Mouse (Mus musculus): Measurements from ENCODE around the gene Birc6. TPM values are rescaled to one million over a fixed set of nuclear protein-coding genes. Genes with fewer than 3 reads are reported as not detected.
"Not testable (repeated sequence)": the region's sequence is repeated elsewhere in the genome, so short reads cannot be mapped to it uniquely, and the experiment has no call there.

Gene Birc6
- polyA plus RNA-seq, 2 experiments: 21.9 to 28.3 TPM

- Histone ChIP-seq H3K4me3 (ENCODE audit: insufficient read depth in 1 of 2, low read depth in 2 of 2, low read length in 2 of 2) (no peak overlapping the region), H3K4me2 (ENCODE audit: low read depth) (no peak overlapping the region), H3K9ac (replicated peaks) (no peak overlapping the region), H3K36me3 (replicated peaks; ENCODE audit: control insufficient read depth, insufficient read depth, low read depth) (peaks cover 7% of the 10 kb centered on the region), H3K9me3 (ENCODE audit: control insufficient read depth, low read length) (no peaks in the 10 kb centered on the region), H3K27ac (no peak overlapping the region), H3K27me3 (ENCODE audit: control insufficient read depth, insufficient read depth, low read length) (no peaks in the 10 kb centered on the region), H3K4me1 (replicated peaks; ENCODE audit: control insufficient read depth in 2 of 2, insufficient read depth in 2 of 2, low read length in 1 of 2) (no peaks in the 10 kb centered on the region)
- 85% methylated on average over 3 of the region's 3 CpGs for WGBS (ENCODE audit: insufficient replicate concordance)
- DNase-seq (ENCODE audit: low read depth in 3 of 3, low spot score in 3 of 3) (no peak), ATAC-seq (ENCODE audit: insufficient read depth) (no peak)
- TF ChIP-seq EP300 (IDR thresholded peaks at IDR 0.05; ENCODE audit: low read depth) (no peak), CTCF (IDR thresholded peaks at IDR 0.05; ENCODE audit: low read depth) (no peak)
Measured at GRCm38 (mm10) chr17:74684927-74685326, 156.8 kb downstream of the Birc6 start.

DNA sequence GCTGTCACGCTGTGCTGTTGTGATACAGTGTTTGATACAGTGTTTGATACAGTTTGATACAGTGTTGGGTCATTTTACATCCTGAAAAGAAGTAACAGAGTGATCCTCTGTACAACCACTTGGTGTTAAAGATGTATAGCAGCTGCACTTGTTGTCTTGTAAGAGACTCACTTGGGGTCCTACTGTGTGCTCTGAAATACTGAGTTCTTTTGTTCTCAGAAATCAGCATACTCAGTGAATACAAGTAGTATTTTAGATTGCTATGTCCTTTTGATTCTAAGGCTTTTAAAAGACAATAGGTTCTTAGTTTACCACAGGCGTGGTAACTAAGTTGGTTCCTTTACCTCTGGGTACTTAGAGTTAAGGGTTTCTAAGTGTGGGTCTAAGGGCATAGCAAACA is 160.5 kb downstream of the Birc6 start:
- no peaks in the 10 kb centered on the region for H3K9me3 ChIP-seq (ENCODE audit: control insufficient read depth, low read length)
- peaks cover 36% of the 10 kb centered on the region for H3K36me3 ChIP-seq (replicated peaks; ENCODE audit: control insufficient read depth, insufficient read depth, low read depth)
- 85% methylated on average over 2 of the region's 2 CpGs for WGBS (ENCODE audit: insufficient replicate concordance)
- H3K4me3 ChIP-seq (ENCODE audit: insufficient read depth in 1 of 2, low read depth in 2 of 2, low read length in 2 of 2): no peak overlapping the region
- DNase-seq (ENCODE audit: low read depth in 3 of 3, low spot score in 3 of 3) (no peak), ATAC-seq (ENCODE audit: insufficient read depth) (no peak)
- TF ChIP-seq CTCF (IDR thresholded peaks at IDR 0.05; ENCODE audit: low read depth) (no peak), EP300 (IDR thresholded peaks at IDR 0.05; ENCODE audit: low read depth) (no peak)
- no peaks in the 10 kb centered on the region for H3K4me1 ChIP-seq (replicated peaks; ENCODE audit: control insufficient read depth in 2 of 2, insufficient read depth in 2 of 2, low read length in 1 of 2)
- no peak overlapping the region for H3K9ac ChIP-seq (replicated peaks)
- no peak overlapping the region for H3K4me2 ChIP-seq (ENCODE audit: low read depth)
- H3K27me3 ChIP-seq (ENCODE audit: control insufficient read depth, insufficient read depth, low read length): no peaks in the 10 kb centered on the region
- no peak overlapping the region for H3K27ac ChIP-seq

DNA sequence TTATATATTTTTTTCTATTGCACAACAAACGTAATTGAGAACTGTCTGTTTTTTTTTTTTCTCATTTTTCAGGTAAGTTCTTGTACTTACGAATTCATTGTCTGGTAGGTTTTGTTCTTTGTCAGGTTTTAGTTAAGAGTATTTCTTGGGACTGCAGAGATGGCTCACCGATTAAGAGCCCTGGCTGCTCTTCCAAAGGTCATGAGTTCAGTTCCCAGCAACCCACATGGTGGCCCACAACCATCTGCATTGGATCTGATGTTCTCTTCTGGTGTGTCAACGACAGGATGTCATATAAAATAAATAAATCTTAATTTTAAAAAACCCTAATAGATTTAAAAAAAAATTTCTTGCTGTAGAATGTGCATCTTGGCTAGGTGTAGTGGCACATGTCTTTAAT is 161.3 kb downstream of the Birc6 start:
- H3K4me1 ChIP-seq (replicated peaks; ENCODE audit: control insufficient read depth in 2 of 2, insufficient read depth in 2 of 2, low read length in 1 of 2): no peaks in the 10 kb centered on the region
- TF ChIP-seq EP300 (IDR thresholded peaks at IDR 0.05; ENCODE audit: low read depth): no peak
- no peak for TF ChIP-seq CTCF (IDR thresholded peaks at IDR 0.05; ENCODE audit: low read depth)
- H3K4me3 ChIP-seq (ENCODE audit: insufficient read depth in 1 of 2, low read depth in 2 of 2, low read length in 2 of 2): no peak overlapping the region
- no peaks in the 10 kb centered on the region for H3K9me3 ChIP-seq (ENCODE audit: control insufficient read depth, low read length)
- H3K27me3 ChIP-seq (ENCODE audit: control insufficient read depth, insufficient read depth, low read length): no peaks in the 10 kb centered on the region
- 79% methylated on average over 4 of the region's 4 CpGs for WGBS (ENCODE audit: insufficient replicate concordance)
- H3K4me2 ChIP-seq (ENCODE audit: low read depth): no peak overlapping the region
- H3K9ac ChIP-seq (replicated peaks): no peak overlapping the region
- H3K36me3 ChIP-seq (replicated peaks; ENCODE audit: control insufficient read depth, insufficient read depth, low read depth): peaks cover 36% of the 10 kb centered on the region
- no peak overlapping the region for H3K27ac ChIP-seq
- ATAC-seq (ENCODE audit: insufficient read depth): no peak
- no peak for DNase-seq (ENCODE audit: low read depth in 3 of 3, low spot score in 3 of 3)

- not testable (repeated sequence) for H3K9me3 ChIP-seq (ENCODE audit: control insufficient read depth, low read length); H3K9ac ChIP-seq (replicated peaks); H3K4me1 ChIP-seq (replicated peaks; ENCODE audit: control insufficient read depth in 2 of 2, insufficient read depth in 2 of 2, low read length in 1 of 2); H3K4me3 ChIP-seq (ENCODE audit: insufficient read depth in 1 of 2, low read depth in 2 of 2, low read length in 2 of 2); ATAC-seq (ENCODE audit: insufficient read depth); H3K4me2 ChIP-seq (ENCODE audit: low read depth); H3K27ac ChIP-seq; H3K27me3 ChIP-seq (ENCODE audit: control insufficient read depth, insufficient read depth, low read length); DNase-seq (ENCODE audit: low read depth in 3 of 3, low spot score in 3 of 3)
- H3K36me3 ChIP-seq (replicated peaks; ENCODE audit: control insufficient read depth, insufficient read depth, low read depth): peaks cover 32% of the 10 kb centered on the region
- 78% methylated on average over 2 of the region's 2 CpGs for WGBS (ENCODE audit: insufficient replicate concordance)
Measured at GRCm38 (mm10) chr17:74701661-74702060, 173.6 kb downstream of the Birc6 start.

DNA sequence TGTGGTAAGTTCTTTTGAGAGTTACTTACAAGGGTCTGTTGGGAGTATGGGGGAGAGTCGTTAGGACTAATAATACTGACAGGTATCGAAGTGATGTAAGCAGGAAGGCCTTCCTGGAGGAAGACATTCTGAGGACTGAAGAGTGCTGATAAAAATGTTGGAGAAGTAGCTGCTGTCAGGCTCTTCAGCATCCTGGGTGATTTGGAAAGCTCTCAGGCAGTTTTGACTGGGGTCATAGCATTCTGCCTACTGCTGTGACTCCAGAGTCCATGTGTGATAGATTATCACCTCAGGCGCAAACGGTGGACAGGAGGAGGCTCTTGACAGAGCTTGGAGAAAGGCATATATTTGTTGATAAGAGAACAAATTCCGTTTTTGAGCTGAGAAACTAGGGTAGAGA is 177.4 kb downstream of the Birc6 start:
- DNase-seq (ENCODE audit: low read depth in 3 of 3, low spot score in 3 of 3): no peak

More for the DNA sequence above, 177.4 kb downstream of the Birc6 start:
- Histone ChIP-seq H3K4me3 (ENCODE audit: insufficient read depth in 1 of 2, low read depth in 2 of 2, low read length in 2 of 2) (no peak overlapping the region), H3K9me3 (ENCODE audit: control insufficient read depth, low read length) (no peaks in the 10 kb centered on the region), H3K27ac (no peak overlapping the region), H3K4me1 (replicated peaks; ENCODE audit: control insufficient read depth in 2 of 2, insufficient read depth in 2 of 2, low read length in 1 of 2) (peaks cover 0 to under 1% of the 10 kb centered on the region in 2 experiments; a peak in 2 of 4 replicates), H3K9ac (replicated peaks) (no peak overlapping the region), H3K4me2 (ENCODE audit: low read depth) (no peak overlapping the region), H3K36me3 (replicated peaks; ENCODE audit: control insufficient read depth, insufficient read depth, low read depth) (peaks cover 8% of the 10 kb centered on the region), H3K27me3 (ENCODE audit: control insufficient read depth, insufficient read depth, low read length) (no peaks in the 10 kb centered on the region)
- TF ChIP-seq EP300 (IDR thresholded peaks at IDR 0.05; ENCODE audit: low read depth): no peak
- no peak for TF ChIP-seq CTCF (IDR thresholded peaks at IDR 0.05; ENCODE audit: low read depth)
- no peak for ATAC-seq (ENCODE audit: insufficient read depth)
- 51% methylated on average over 5 of the region's 5 CpGs for WGBS (ENCODE audit: insufficient replicate concordance)
